In genomic region chr11:69559851-69560765, GRCm38 (mm10) we compare ENCODE assay signal across 8 mouse cellular contexts. TPM values are rescaled to one million over a fixed set of nuclear protein-coding genes. Genes with fewer than 3 reads are reported as not detected.
DNase-seq lines count a peak whose midpoint lies in the region; TF ChIP-seq lines count a peak whose summit lies in the region.

Efnb3 (minus strand) TSS chr11:69560205.

- peak within 1 kb of the TSS; percentile 98 for H3K27ac ChIP-seq in layer of hippocampus, adult 2 months

- intact Hi-C loops in gastrocnemius, postnatal 14 days (cut with DNase I; ENCODE audit: low total_unique reads) = no loop called here
- intact Hi-C loops in gastrocnemius, postnatal 36 days (cut with DNase I) = no loop called here

- peak; percentile 21 for DNase-seq in gastrocnemius, postnatal 14 days
- no peak for DNase-seq in gastrocnemius, postnatal 36 days
- DNase-seq in brain, adult 2 months (ENCODE audit: low read depth, low spot score) = peak; percentile 81
- DNase-seq in heart, adult 8-10 months (ENCODE audit: low spot score) = no peak
- no peak for DNase-seq in layer of hippocampus, adult 2 months (ENCODE audit: low spot score in 2 of 2)
- peak; percentile 80 for DNase-seq in mesoderm, embryonic 11.5 days (ENCODE audit: low read depth, low spot score)
- DNase-seq in c-Kit-positive CD71-positive TER-119-positive erythroid progenitor cells, embryonic 14.5 days (ENCODE audit: low spot score) = no peak
- DNase-seq in frontal cortex, postnatal 14 days (ENCODE audit: low spot score in 2 of 2) = no peak

- peak within 1 kb of the TSS; percentile 83 for H3K4me3 ChIP-seq in layer of hippocampus, adult 2 months

- no peak for TF ChIP-seq CTCF in layer of hippocampus, adult 2 months (conservative IDR thresholded peaks at IDR 0.05)

RNA-seq across cellular contexts. Expression of gene Efnb3, which starts in this region (rescaled TPM):
- total RNA-seq in gastrocnemius, postnatal 14 days (2021) = 1 to 10 TPM in 1 of 2 experiments, under 1 TPM in 1; 0.71 to 1.3 TPM
- under 1 TPM; 0.23 to 0.62 TPM for total RNA-seq in gastrocnemius, postnatal 36 days (2021)
- 100 to 1,000 TPM; 105 to 137 (median 128) TPM for total RNA-seq in heart, adult 8-10 months (2022)
- total RNA-seq in layer of hippocampus, adult 2 months (2021) = 100 to 1,000 TPM; 113 to 116 TPM

Comparison
In these comparisons a context has a peak if more than half of its experiments do, and no peak if none do; other contexts are left out.
1. RNA of gene Efnb3 (total RNA-seq): 105 to 137 TPM in heart, adult 8-10 months and 113 to 116 TPM in layer of hippocampus, adult 2 months; 0.71 to 1.3 TPM in gastrocnemius, postnatal 14 days and 0.23 to 0.62 TPM in gastrocnemius, postnatal 36 days; every median in the first group is over 10 times any median in the second.
2. DNase-seq: peak in gastrocnemius, postnatal 14 days (single experiment), brain, adult 2 months (single experiment) and mesoderm, embryonic 11.5 days (single experiment); none in gastrocnemius, postnatal 36 days (0 of 2), heart, adult 8-10 months (single experiment), layer of hippocampus, adult 2 months (0 of 2), c-Kit-positive CD71-positive TER-119-positive erythroid progenitor cells, embryonic 14.5 days (single experiment) and frontal cortex, postnatal 14 days (0 of 2).